Mouse (Mus musculus): ENCODE results near the gene Gtf2f1. TPM values are rescaled to one million over a fixed set of nuclear protein-coding genes. Genes with fewer than 3 reads are reported as not detected.
A peak's percentile ranks its signal among the peaks of the same experiment; 100 is the strongest.

Gtf2f1 gene
- polyA plus RNA-seq, 1 experiment from 2014 or later = 65.6 TPM

GRCm38 (mm10) chr17:57041554-57041953 is 30.5 kb upstream of the Gtf2f1 start, which contains the start of gene Slc25a41:
TSS of gene Slc25a41 (minus strand) at chr17:57041654.
- DNase-seq (ENCODE audit: low spot score) = no peak
- no peaks in the 10 kb centered on the region for H3K9me3 ChIP-seq (ENCODE audit: control insufficient read depth, low read length)
- 79% methylated on average over 8 of the region's 8 CpGs for WGBS

GRCm38 (mm10) chr17:57038978-57039377 is 27.9 kb upstream of the Gtf2f1 start:
- Histone ChIP-seq H3K27ac (ENCODE audit: low read depth, low read length) (no peak overlapping the region), H3K4me2 (replicated peaks; ENCODE audit: low read depth, low read length) (no peak overlapping the region), H3K9me3 (ENCODE audit: control insufficient read depth, low read length) (no peaks in the 10 kb centered on the region), H3K36me3 (ENCODE audit: control insufficient read depth, insufficient read depth, low read length) (no peaks in the 10 kb centered on the region), H3K9ac (ENCODE audit: low read depth, low read length) (no peak overlapping the region), H3K27me3 (ENCODE audit: control insufficient read depth, insufficient read depth, low read length) (peaks cover 2% of the 10 kb centered on the region), H3K4me3 (ENCODE audit: low read depth, low read length) (no peak overlapping the region), H3K4me1 (replicated peaks; ENCODE audit: control insufficient read depth, insufficient read depth, low read length) (no peaks in the 10 kb centered on the region)
- ATAC-seq (ENCODE audit: low FRiP score) (no peak), DNase-seq (ENCODE audit: low spot score) (no peak)
- 42% methylated on average over 8 of the region's 8 CpGs for WGBS

More at GRCm38 (mm10) chr17:57041554-57041953, 30.5 kb upstream of the Gtf2f1 start, which contains the start of gene Slc25a41:
- Histone ChIP-seq H3K9ac (ENCODE audit: low read depth, low read length) (no peak within 1 kb of the TSS), H3K4me1 (replicated peaks; ENCODE audit: control insufficient read depth, insufficient read depth, low read length) (no peaks in the 10 kb centered on the region), H3K27me3 (ENCODE audit: control insufficient read depth, insufficient read depth, low read length) (peaks cover 2% of the 10 kb centered on the region), H3K27ac (ENCODE audit: low read depth, low read length) (no peak within 1 kb of the TSS), H3K4me3 (ENCODE audit: low read depth, low read length) (no peak within 1 kb of the TSS), H3K36me3 (ENCODE audit: control insufficient read depth, insufficient read depth, low read length) (no peaks in the 10 kb centered on the region), H3K4me2 (replicated peaks; ENCODE audit: low read depth, low read length) (no peak within 1 kb of the TSS)
- ATAC-seq (ENCODE audit: low FRiP score) = no peak

- Histone ChIP-seq H3K9me3 (ENCODE audit: control insufficient read depth, low read length) (no peaks in the 10 kb centered on the region), H3K36me3 (ENCODE audit: control insufficient read depth, insufficient read depth, low read length) (peaks cover under 1% of the 10 kb centered on the region; the same call in 1 of the 2 replicates), H3K4me2 (replicated peaks; ENCODE audit: low read depth, low read length) (peak overlapping the region; percentile 57; the same call in 1 of the 2 replicates), H3K27me3 (ENCODE audit: control insufficient read depth, insufficient read depth, low read length) (no peaks in the 10 kb centered on the region; the same call in 1 of the 2 replicates), H3K4me1 (replicated peaks; ENCODE audit: control insufficient read depth, insufficient read depth, low read length) (peaks cover 9% of the 10 kb centered on the region), H3K27ac (ENCODE audit: low read depth, low read length) (no peak overlapping the region), H3K9ac (ENCODE audit: low read depth, low read length) (no peak overlapping the region; the same call in 1 of the 2 replicates), H3K4me3 (ENCODE audit: low read depth, low read length) (no peak overlapping the region; the same call in 1 of the 2 replicates)
- DNase-seq (ENCODE audit: low spot score) (no peak), ATAC-seq (ENCODE audit: low FRiP score) (no peak)
- WGBS = 89% methylated on average over 4 of the region's 4 CpGs
These were observed 21.8 kb upstream of the Gtf2f1 start for GRCm38 (mm10) chr17:57032854-57033253.

- under 1% methylated on average over 38 of the region's 38 CpGs for WGBS
- Histone ChIP-seq H3K4me2 (replicated peaks; ENCODE audit: low read depth, low read length) (peak overlapping the region; percentile 57), H3K36me3 (ENCODE audit: control insufficient read depth, insufficient read depth, low read length) (peaks cover 3% of the 10 kb centered on the region; the same call in 1 of the 2 replicates), H3K27me3 (ENCODE audit: control insufficient read depth, insufficient read depth, low read length) (no peaks in the 10 kb centered on the region), H3K4me3 (ENCODE audit: low read depth, low read length) (peak overlapping the region; percentile 78), H3K4me1 (replicated peaks; ENCODE audit: control insufficient read depth, insufficient read depth, low read length) (peaks cover 9% of the 10 kb centered on the region), H3K9ac (ENCODE audit: low read depth, low read length) (peak overlapping the region; percentile 61), H3K9me3 (ENCODE audit: control insufficient read depth, low read length) (no peaks in the 10 kb centered on the region), H3K27ac (ENCODE audit: low read depth, low read length) (peak overlapping the region; percentile 72)
- ATAC-seq (ENCODE audit: low FRiP score) (peak; percentile 99), DNase-seq (ENCODE audit: low spot score) (peak; percentile 99)
These were observed 20.8 kb upstream of the Gtf2f1 start for GRCm38 (mm10) chr17:57031661-57032420.

GRCm38 (mm10) chr17:57030931-57031660 is 20.0 kb upstream of the Gtf2f1 start, which contains the start of gene Khsrp:
TSS of gene Khsrp (minus strand) at chr17:57031522.
- H3K4me1 ChIP-seq (replicated peaks; ENCODE audit: control insufficient read depth, insufficient read depth, low read length) = peaks cover 9% of the 10 kb centered on the region
- peak within 1 kb of the TSS; percentile 78 for H3K4me3 ChIP-seq (ENCODE audit: low read depth, low read length)
- no peaks in the 10 kb centered on the region for H3K9me3 ChIP-seq (ENCODE audit: control insufficient read depth, low read length)
- DNase-seq (ENCODE audit: low spot score) = peak; percentile 69
- H3K36me3 ChIP-seq (ENCODE audit: control insufficient read depth, insufficient read depth, low read length) = peaks cover 5% of the 10 kb centered on the region
- under 1% methylated on average over 65 of the region's 99 CpGs for WGBS
- peak within 1 kb of the TSS; percentile 94 for H3K4me2 ChIP-seq (replicated peaks; ENCODE audit: low read depth, low read length)
- peak within 1 kb of the TSS; percentile 90 for H3K27ac ChIP-seq (ENCODE audit: low read depth, low read length)
- no peaks in the 10 kb centered on the region for H3K27me3 ChIP-seq (ENCODE audit: control insufficient read depth, insufficient read depth, low read length)
- H3K9ac ChIP-seq (ENCODE audit: low read depth, low read length) = peak within 1 kb of the TSS; percentile 99
- ATAC-seq (ENCODE audit: low FRiP score) = 0 out of 2 replicates have a peak, but pooled peaks have one; percentile 1

GRCm38 (mm10) chr17:57029691-57030090 is 18.6 kb upstream of the Gtf2f1 start:
- H3K4me3 ChIP-seq (ENCODE audit: low read depth, low read length) = peak overlapping the region; percentile 78
- no peaks in the 10 kb centered on the region for H3K9me3 ChIP-seq (ENCODE audit: control insufficient read depth, low read length)
- peaks cover 11% of the 10 kb centered on the region for H3K36me3 ChIP-seq (ENCODE audit: control insufficient read depth, insufficient read depth, low read length)
- peaks cover 9% of the 10 kb centered on the region for H3K4me1 ChIP-seq (replicated peaks; ENCODE audit: control insufficient read depth, insufficient read depth, low read length)
- H3K27ac ChIP-seq (ENCODE audit: low read depth, low read length) = no peak overlapping the region
- H3K27me3 ChIP-seq (ENCODE audit: control insufficient read depth, insufficient read depth, low read length) = no peaks in the 10 kb centered on the region
- no peak for DNase-seq (ENCODE audit: low spot score)
- peak overlapping the region; percentile 94 for H3K4me2 ChIP-seq (replicated peaks; ENCODE audit: low read depth, low read length)
- peak overlapping the region; percentile 99 for H3K9ac ChIP-seq (ENCODE audit: low read depth, low read length)
- WGBS = 53% methylated on average over 8 of the region's 8 CpGs
- ATAC-seq (ENCODE audit: low FRiP score) = no peak

GRCm38 (mm10) chr17:57027471-57027870 is 16.4 kb upstream of the Gtf2f1 start:
- Histone ChIP-seq H3K9ac (ENCODE audit: low read depth, low read length) (no peak overlapping the region), H3K27ac (ENCODE audit: low read depth, low read length) (no peak overlapping the region), H3K4me1 (replicated peaks; ENCODE audit: control insufficient read depth, insufficient read depth, low read length) (peaks cover 9% of the 10 kb centered on the region), H3K4me3 (ENCODE audit: low read depth, low read length) (no peak overlapping the region), H3K36me3 (ENCODE audit: control insufficient read depth, insufficient read depth, low read length) (peaks cover 28% of the 10 kb centered on the region), H3K27me3 (ENCODE audit: control insufficient read depth, insufficient read depth, low read length) (no peaks in the 10 kb centered on the region), H3K4me2 (replicated peaks; ENCODE audit: low read depth, low read length) (no peak overlapping the region), H3K9me3 (ENCODE audit: control insufficient read depth, low read length) (no peaks in the 10 kb centered on the region)
- ATAC-seq (ENCODE audit: low FRiP score) (no peak), DNase-seq (ENCODE audit: low spot score) (no peak)
- WGBS = 87% methylated on average over 4 of the region's 4 CpGs

GRCm38 (mm10) chr17:57020960-57021359 is 9.9 kb upstream of the Gtf2f1 start:
- Histone ChIP-seq H3K36me3 (ENCODE audit: control insufficient read depth, insufficient read depth, low read length) (peaks cover 32% of the 10 kb centered on the region), H3K4me1 (replicated peaks; ENCODE audit: control insufficient read depth, insufficient read depth, low read length) (no peaks in the 10 kb centered on the region), H3K27me3 (ENCODE audit: control insufficient read depth, insufficient read depth, low read length) (no peaks in the 10 kb centered on the region), H3K9me3 (ENCODE audit: control insufficient read depth, low read length) (no peaks in the 10 kb centered on the region), H3K27ac (ENCODE audit: low read depth, low read length) (no peak overlapping the region), H3K9ac (ENCODE audit: low read depth, low read length) (no peak overlapping the region), H3K4me2 (replicated peaks; ENCODE audit: low read depth, low read length) (no peak overlapping the region), H3K4me3 (ENCODE audit: low read depth, low read length) (no peak overlapping the region)
- WGBS = 92% methylated on average over 5 of the region's 5 CpGs
- ATAC-seq (ENCODE audit: low FRiP score) (no peak), DNase-seq (ENCODE audit: low spot score) (no peak)

All from hindbrain, embryonic 11.5 days (tissue).